Mouse (Mus musculus): ENCODE data around the gene Srarp. TPM values are rescaled to one million over a fixed set of nuclear protein-coding genes. Genes with fewer than 3 reads are reported as not detected.

Gene Srarp
- total RNA-seq, 2 experiments from 2014 or later: 0.50 to 1.5 TPM

DNA sequence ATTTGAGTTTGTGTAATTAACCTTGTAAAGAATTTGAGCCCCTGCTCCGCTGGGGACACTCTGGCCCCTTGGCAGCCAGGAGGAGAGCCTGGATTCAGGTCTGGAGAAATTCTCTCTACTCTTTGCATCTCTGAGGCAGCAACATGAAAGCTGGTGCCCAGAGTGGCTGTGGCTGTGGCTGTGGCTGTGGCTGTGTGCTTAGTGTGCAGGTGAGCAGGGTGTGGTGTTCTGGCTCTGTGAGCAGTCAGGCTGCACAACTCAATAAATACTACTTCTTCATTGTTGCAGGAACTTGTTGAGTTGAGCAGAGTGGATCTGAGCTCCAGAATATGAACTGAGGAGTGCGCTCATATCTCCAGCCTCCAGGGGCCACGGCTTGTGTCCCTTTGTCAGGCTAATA is 23.0 kb upstream of the Srarp start:
- no peak for DNase-seq (ENCODE audit: low spot score)
- intact Hi-C loops (cut with DNase I): no loop called here

DNA sequence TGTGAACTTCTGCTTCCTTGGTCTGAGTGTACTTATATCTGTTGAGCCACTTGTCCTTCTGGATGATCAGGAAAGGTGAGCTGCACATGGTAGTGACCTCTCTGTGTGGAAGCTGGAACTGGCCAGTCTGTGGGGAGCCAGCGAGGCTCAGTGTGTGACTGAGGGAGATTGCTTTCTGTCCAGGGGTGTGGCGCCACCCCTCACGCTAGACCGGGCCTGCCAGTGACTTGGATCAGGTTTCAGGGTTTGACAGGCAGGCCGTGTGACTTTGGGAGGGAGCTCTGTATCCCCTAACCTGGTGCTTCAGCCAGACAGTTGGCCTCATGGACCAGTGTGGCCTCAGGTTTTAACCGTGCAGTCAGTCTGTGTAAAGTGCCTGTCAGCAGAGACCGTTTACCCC is 22.3 kb upstream of the Srarp start:
- DNase-seq (ENCODE audit: low spot score): no peak
- intact Hi-C loops (cut with DNase I): no loop called here

DNA sequence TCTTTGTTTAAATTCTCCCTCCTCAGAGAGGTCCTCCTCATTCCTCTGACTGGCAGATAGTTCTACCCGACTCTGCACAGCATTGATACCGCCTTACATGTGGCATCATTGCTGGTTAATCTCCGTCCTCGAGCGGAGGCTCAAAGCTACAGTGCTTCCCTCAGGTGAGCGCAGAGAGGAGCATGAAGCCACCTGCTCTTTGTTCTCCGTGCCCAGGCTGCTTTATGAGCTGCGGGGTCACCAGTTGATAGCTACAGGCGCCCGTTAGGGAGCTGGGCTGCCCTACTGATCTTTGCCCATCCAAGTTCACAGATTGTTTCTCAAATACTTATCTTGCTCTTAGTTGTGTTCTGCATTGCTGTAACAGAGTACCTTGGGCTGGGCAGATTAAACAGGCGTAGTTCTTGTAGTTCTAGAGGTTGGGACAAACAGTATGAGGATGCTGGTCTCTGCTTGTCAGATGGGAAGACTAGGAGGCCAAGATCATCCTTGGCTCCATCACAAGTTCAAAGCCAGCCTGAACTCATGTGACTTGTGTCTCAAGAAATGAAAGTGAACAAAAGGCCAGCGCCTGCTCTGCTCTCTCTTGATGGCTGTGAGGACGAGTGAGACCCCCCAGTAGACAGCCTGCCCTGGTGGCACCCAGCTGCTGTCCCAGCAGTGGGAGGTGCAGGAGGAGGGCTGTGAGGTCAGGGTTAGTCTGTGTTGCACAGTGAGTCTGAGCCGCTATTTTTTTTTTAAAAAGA is 20.5 kb upstream of the Srarp start:
- DNase-seq (ENCODE audit: low spot score): no peak
- intact Hi-C loops (cut with DNase I): no loop called here

DNA sequence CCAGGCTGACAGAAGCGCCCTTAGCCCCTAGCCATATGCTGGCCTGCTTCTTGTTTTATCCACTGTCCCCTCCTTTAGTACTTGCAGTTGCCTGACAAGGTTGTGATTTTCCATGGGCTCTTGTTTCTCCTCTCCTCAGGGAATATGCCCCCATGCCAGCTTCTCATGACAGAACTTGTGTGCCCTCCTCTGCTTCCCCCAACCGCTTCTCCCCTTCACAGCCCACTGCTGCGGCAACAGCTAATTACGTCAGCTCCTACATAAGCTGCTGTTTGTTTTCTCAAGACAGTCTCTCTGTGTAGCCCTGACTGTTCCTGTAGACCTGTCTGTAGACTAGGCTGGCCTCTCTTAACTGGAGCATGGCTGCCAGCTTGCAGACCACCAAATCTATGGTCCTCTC is 19.6 kb upstream of the Srarp start:
- no peak for DNase-seq (ENCODE audit: low spot score)
- intact Hi-C loops (cut with DNase I): no loop called here

DNA sequence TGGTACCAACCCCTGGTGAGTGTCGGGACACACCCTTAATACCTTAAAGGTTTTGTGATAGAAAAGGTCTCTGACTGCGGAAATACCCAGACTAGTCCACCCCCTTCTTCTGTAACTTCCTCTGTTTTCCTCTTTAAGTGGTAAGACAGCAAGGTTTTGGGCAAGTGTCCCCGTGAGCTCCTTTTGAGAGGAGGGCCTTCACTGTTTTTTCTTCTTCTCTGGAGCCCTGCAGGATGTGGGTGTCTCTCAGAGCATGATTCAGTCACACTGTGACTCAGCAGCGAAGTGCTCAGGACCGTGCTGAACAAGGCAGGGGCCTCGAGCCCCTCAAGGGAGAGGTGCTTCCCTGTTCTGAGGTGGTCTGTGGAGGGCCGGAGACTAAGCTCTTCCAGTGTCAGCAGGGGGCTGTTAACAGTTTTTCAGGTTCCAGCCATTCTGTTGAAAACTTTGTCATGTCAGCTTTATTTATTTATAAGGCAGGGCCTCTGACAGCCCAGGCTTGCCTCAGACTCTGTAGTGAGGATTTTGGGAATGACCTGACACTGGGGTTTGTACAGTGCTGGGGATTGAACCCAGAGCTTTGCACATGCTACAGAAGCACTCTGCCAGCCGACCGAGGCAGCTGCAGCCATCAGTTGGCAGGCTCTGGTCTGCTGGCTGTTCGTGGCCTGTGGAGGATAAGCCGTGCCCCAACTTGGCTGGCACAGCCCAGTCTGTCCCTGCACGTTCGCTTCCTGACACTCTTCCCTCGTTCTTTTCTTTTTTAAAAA is 18.9 kb upstream of the Srarp start:
- DNase-seq (ENCODE audit: low spot score): no peak
- intact Hi-C loops (cut with DNase I): no loop called here

DNA sequence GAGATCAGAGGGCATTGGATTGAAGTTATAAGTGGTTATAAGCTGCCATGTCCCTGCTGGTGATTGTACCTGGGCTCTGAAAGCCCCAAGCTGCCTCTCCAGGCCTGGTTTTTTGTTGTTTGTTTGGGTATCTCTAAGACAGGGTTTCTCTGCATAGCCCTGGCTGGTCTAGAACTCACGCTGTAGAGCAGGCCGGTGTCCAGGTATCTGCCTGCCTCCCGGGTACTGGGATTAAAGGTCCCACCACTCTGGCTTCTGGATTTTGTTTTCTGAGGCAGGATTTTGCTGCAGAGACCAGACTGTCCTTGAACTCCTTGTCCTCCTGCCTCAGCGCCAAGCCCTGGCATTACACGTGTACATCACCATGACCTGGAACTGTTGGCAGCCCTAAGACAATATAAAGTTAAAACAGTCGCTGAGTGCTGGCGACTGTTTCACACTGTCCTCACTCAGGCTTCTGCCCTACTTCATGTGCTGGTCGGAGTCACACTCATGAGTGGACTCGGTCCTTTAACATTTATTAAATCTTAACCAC is 16.1 kb upstream of the Srarp start:
- DNase-seq (ENCODE audit: low spot score): no peak
- intact Hi-C loops (cut with DNase I): no loop called here

DNA sequence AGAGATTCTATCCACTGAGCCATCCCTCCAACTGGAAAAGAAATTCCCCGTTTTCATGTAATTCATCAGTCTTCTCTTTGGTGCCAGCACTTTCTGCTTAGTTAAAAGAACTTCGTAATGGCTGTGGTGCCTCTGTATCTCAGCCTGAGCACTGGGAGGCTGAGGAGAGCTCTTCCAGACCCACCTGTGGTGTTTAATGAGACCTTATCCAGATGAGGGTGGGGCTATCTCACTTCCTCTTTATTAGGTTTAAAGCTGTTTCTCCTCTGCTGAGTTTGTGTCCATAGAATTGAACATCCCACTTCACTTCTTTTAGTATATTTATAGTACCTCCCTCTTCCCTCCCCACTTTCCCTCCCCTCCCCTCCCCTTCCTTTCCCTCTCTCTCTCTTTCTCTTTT is 15.3 kb upstream of the Srarp start:
- DNase-seq (ENCODE audit: low spot score): no peak

DNA sequence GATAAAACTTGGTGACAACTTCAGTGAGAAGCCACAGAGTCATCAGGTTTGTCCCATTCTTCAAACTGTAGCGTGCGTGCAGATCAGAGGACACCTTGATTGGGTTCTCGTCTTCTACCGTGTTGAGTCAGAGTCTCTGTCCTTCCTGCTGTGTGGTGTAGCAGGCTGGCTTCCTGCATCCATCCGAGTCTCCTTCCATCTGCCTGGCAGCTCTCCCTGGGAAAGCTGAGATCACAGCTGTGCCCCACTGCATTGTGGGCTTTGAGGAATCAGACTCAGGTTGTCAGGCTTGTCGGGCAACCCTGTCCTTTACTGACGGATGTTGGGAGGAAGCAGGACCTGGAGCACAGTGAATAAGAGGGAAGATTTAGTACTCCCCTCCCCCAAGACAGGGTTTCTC is 10.3 kb upstream of the Srarp start:
- no peak for DNase-seq (ENCODE audit: low spot score)

More for the DNA sequence above, 15.3 kb upstream of the Srarp start:
- intact Hi-C loops (cut with DNase I): no loop called here

DNA sequence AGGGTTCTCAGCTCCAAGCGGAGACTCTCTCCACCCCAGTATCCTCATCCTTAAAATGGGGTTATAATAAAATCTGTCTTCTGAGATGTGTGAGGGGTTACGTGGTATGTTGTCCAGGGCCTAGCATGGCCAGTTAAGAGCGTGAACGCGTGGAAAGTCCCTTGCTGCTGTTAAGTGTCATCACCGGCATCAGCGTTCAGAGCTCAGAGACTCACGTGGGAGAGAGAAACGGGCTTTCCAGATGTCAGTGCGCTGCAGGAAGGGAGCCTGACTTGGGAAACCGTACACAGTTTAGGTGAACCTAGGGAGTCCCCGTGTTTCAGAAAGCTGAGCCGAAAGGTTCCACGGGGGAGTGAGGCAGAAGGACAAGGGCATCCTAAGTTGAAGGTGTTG is 9.4 kb upstream of the Srarp start:
- intact Hi-C loops (cut with DNase I): no loop called here
- DNase-seq (ENCODE audit: low spot score): no peak

More for the DNA sequence above, 10.3 kb upstream of the Srarp start:
- intact Hi-C loops (cut with DNase I): no loop called here

DNA sequence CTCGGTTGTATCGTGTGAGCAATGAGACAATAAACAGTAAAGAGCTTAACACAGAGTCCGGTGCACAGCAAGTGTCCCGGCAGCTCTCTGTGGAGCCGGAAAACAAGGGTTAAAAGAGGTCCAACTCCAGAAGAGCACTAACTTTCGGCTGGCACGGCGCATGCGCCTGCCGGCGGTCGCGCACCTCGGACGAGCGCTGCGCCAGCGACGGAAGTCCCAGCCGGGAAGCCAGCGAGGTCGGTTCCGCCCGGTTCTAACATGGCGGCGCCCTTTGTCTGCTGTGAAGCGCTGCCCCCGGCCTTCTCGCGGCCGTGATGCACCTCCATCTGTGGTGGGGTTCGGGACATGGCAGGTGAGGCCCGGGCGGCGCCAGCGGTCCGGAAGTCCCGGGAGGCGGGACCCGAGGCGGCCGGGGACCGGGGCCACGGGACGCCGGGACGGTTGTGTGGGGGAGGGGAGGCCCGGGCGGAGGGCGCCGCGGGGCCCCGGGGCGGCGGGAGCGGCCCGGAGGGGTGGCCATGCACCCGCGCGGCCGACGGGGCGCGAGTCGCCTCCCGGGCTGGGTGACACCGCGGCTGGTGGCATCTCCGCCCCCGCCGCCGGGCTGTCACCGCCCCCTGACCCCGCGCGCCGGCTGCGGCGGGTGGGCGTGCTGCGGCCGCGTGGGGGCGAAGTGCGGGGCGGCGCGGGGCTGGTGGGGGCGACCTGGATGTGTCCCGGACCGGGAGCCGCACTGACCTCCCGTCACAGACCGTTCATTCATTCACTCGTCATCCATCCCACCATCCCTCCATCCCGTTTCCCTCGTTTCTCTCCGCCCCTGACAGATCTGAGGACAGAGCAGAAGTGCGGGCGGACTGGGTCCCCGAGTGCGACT is 8.8 kb upstream of the Srarp start, which contains the start of gene Zbtb17:
TSS of gene Zbtb17 (plus strand) at position 204 of the 877 bp plus-strand sequence.
- intact Hi-C loops (cut with DNase I): no loop called here
- DNase-seq (ENCODE audit: low spot score): peak; percentile 78

DNA sequence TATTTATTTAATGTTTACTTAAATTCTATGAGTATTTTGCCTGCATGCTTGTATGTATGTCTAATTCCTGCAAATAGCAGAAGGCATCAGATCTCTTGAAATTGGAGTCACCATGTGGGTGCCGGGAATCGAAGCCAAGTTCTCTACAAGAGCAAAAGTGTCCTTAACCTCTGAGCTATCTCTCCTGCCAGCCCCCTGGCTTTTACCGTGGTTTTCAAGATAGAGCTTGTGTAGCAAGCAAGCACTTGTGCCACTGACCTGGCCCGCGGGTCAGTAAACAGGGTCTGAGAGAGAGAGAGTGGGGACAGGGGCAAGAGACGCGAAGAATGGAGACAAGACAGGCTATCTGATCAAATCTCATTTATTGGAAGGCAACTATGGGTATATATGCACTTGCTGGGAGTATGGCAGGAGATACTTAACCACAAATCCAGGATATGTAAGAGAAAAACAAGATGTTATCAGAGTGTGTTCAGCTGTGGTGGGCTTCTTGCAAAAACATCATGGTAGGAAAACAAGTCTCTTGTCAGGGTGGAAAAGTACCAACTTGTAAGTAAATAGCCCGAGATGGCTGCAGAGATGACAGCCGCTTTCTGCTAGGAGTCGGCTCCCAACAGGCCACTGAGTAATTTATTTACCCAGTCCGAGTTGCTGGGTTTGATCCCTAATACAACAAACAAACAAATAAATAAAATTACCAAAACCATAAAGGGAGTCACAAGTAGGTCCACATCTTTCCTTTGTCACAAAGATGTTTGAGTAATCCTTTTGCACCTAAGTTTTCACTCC is 7.9 kb upstream of the Srarp start:
- no peak for DNase-seq (ENCODE audit: low spot score)
- intact Hi-C loops (cut with DNase I): no loop called here

DNA sequence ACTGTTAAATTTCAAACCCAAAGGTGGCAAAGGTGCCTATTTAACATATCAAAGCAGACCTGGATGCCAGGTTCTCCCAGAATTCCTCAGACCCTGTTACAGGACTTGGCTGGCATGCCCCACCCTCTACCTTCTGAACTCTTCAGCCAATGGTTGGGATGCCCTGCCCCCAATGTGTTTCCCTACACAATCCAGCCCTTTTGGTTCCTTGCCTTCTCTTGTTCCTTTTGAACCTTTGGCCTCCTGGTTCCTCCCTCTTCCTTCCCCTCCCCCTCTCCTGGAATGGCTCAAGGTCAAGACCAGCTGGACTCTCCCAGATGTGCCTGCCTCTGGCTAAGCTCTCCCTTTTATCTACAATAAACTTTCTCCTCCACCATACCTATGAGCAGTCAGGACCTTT is 5.0 kb upstream of the Srarp start:
- intact Hi-C loops (cut with DNase I): no loop called here

DNA sequence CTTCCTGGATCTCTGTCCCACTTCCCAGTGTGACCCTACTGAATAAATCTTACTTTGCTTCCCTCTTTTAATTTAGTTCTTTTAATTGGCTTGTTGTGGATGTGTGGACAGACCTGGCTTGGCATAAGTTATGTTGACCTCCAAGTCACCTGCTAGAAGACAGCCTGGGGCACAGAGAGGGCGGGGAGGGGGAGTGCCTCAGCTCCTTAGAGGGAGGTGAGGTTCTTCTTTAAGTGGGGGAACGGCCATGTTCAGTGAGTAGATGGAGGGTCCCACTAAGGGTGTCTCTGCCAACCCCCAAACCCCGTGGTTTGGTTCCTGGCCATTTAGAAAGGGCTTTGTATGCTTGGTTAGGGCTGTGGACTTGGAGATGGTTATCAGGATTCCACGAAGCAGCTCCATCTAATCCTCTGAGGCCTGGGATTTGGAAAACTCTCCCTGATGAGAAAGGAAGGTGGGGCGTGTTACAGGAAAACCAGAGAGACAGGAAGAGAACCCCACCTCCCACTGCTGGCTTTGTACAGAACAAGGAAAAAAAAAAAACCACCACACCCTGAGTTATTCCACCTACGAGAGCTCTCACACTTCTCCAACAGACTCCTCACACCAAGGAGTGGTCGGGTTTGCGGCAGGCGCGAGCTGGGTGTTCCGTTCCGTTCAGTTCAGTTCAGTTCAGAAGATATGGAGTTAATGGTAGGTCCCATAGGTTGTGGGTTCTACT is 3.3 kb upstream of the Srarp start:
- intact Hi-C loops (cut with DNase I): no loop called here
- no peak for DNase-seq (ENCODE audit: low spot score)

More for the DNA sequence above, 5.0 kb upstream of the Srarp start:
- no peak for DNase-seq (ENCODE audit: low spot score)

DNA sequence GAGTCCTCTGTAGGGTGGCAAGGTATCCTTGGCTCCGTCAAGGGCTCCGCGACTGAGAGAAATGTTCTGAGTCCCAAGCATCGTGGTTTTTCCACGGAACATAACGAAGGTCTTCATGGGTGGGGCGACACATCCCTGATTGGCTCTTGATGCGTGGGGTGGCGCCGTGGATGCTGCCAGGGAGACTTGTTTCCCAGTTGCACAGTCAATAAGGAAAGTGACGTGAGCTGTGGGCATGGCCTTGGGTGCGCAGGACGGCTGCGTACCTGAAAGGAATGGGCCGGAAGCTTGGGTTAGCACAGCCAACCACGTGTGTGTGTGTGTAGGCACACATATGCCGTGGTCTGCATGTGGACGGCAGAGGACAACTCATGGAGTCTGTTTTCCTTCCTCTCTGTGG is 2.7 kb downstream of the Srarp start:
- DNase-seq (ENCODE audit: low spot score): no peak

DNA sequence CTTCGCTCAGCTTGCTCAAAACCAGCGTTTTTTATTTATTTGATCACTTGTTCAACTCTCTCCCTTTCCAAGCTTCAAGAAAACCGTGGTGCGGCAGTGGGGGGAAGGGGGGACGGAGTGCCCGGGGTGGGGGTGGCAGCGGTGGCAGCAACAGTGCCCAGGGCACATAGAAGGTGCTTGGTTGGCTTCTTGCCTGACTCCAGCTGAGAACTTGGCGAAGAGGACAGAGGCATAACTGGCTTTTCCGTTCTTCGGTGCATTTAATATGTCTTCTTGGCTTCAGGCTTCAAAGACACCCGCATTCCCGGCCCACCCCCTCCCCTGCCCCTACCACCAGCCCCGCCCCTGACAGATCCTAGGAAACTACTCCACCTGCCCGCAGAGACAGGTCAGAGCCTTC is 3.2 kb downstream of the Srarp start:
- intact Hi-C loops (cut with DNase I): loop anchor here (1.0 kb wide), 1 partner anchor 143 kb away; no protein-coding TSS in a partner anchor
- DNase-seq (ENCODE audit: low spot score): no peak

More for the DNA sequence above, 2.7 kb downstream of the Srarp start:
- intact Hi-C loops (cut with DNase I): loop anchor here (1.0 kb wide), 1 partner anchor 142 kb away; no protein-coding TSS in a partner anchor

DNA sequence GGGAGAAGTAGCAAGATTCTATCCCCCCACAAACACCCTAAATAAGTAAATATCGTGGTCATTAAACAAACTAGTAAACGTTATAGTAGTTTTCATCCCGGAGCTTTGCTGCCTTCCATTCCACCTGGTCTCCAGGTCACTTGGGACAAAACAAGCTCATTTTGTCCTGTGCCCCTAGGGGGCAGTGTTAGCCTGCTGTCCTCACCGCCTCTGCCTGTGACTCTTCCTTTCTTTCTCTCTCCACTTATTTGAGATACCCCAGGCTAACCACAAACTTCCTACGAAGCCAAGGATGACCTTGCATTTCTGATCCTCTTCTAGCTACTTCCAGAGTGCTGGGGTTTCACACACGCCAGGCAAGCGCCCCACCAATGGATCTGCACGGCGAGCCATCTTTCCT is 4.9 kb downstream of the Srarp start:
- intact Hi-C loops (cut with DNase I): loop anchor here (1.0 to 2.0 kb wide), 2 partner anchors 24 to 129 kb away; no protein-coding TSS in a partner anchor
- no peak for DNase-seq (ENCODE audit: low spot score)

DNA sequence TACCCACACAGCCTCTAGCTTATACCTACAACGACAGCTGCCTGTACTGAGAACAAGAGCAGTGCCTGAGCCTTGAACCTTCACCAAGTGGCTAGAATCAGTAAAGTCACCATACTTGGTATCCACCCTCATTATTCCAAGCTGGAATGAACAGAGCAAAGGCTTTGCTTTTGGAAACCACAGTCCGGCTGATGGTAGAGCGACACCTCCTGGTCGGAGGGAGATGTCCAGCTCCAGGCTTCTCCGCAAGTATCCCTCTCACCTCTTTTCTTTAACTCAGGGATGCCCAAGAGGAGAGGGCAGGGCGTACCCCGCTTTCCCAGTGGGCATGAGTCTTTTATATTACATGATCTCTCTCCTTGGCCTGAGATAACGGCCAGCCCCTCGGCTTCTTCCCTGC is 6.1 kb downstream of the Srarp start:
- intact Hi-C loops (cut with DNase I): loop anchor here (2.0 kb wide), 1 partner anchor 23 kb away; no protein-coding TSS in a partner anchor
- no peak for DNase-seq (ENCODE audit: low spot score)

DNA sequence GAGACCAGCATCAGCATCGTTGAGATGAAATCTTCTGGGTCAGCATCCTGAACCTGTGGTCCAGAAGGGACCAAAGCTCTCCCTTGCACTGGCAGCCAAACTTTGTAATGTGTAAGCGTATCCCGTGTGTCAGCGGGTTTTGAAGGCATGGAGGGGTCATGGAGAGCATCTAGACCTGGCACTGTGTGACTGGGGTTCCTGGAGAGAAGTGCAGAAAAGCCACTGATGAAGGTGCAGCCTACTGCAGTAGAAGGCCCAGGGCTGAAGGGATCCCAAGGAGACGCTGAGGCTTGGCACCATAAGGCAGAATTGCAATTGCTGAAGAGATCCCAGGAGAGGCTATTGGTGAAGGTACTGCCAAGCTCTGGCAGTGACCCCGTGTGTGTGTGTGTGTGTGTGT is 6.5 kb downstream of the Srarp start:
- intact Hi-C loops (cut with DNase I): no loop called here
- DNase-seq (ENCODE audit: low spot score): no peak

DNA sequence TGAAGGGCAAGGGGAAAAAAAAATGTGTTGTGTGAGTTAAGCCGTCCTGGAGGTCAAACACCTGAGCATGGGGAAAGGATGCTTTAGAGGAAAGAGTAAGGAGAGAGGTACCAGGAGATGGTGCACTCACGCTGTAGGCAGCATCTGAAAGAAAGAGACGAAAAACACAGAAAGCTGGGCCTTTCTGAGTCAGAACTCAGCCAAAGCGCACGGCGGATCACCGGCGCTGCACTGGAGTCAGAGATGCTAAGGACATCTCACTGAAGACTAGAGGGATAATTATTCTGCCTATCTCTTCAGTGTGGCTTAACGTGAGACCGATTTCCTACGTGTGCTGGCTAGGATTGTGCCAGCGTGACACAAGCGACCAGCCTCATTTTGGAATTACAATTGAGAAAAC is 8.0 kb downstream of the Srarp start:
- intact Hi-C loops (cut with DNase I): no loop called here
- DNase-seq (ENCODE audit: low spot score): no peak
